Mouse (Mus musculus) ES-Bruce4 (cell line): ENCODE data around the gene Fbxl5.

Experiments
- CTCF ChIP-seq: IDR thresholded peaks from one replicate; pipeline ENCODE4 v1.8.1; 2011; ENCODE audit warnings: low read depth, low read length
- EP300 ChIP-seq: IDR thresholded peaks from 2 replicates; pipeline ENCODE4 v1.6.1; 2011; ENCODE audit warnings: low read depth, low read length; ENCODE audit not compliant: insufficient read depth

- TF ChIP-seq CTCF = no peak
- TF ChIP-seq EP300 = no peak
Observed at GRCm38 (mm10) chr5:43822824-43823223, 1.4 kb upstream of the Fbxl5 start.
